Mouse (Mus musculus) bone marrow, adult 2 months (tissue): ENCODE data around the gene Mrpl4. TPM values are rescaled to one million over a fixed set of nuclear protein-coding genes. Genes with fewer than 3 reads are reported as not detected.

Source experiments
- H3K27ac ChIP-seq: fragments of 200-500 bp; 2 replicates; pipeline ENCODE4 v1.5.1; 2012; ENCODE audit warnings: low read depth, mild to moderate bottlenecking, control low read depth, inconsistent platforms, low read length; ENCODE audit not compliant: control insufficient read depth, poor library complexity, insufficient read depth
- H3K4me1 ChIP-seq: fragments of 200-500 bp; 2 replicates; pipeline ENCODE4 v1.6.1; 2011; ENCODE audit warnings: low read length; ENCODE audit not compliant: control insufficient read depth, insufficient read depth
- H3K4me3 ChIP-seq: fragments of 200-500 bp; replicated peaks from 2 replicates; pipeline ENCODE3; 2011; ENCODE audit warnings: mild to moderate bottlenecking, low read depth, low read length, control low read depth; ENCODE audit not compliant: control insufficient read depth
- CTCF ChIP-seq: fragments of 200-500 bp; IDR thresholded peaks from 2 replicates; pipeline ENCODE4 v1.5.1; 2011; ENCODE audit warnings: low read length, control low read depth; ENCODE audit not compliant: control insufficient read depth, insufficient read depth
- POLR2A ChIP-seq: fragments of 200-500 bp; IDR thresholded peaks from 2 replicates; pipeline ENCODE4 v1.6.1; 2011; ENCODE audit warnings: low read depth, mild to moderate bottlenecking, control low read depth, low read length, borderline replicate concordance; ENCODE audit not compliant: control insufficient read depth
- WGBS: fragments of 180-500 bp; shearing (Covaris S2); methylation state at CpG from one replicate; pipeline ENCODE4 v1.1.7; 2018; 5-methylcytosine and 5-hydroxymethylcytosine counted together
- polyA plus RNA-seq: library from polyadenylated mRNA; stranded (reverse); fragments of >200 nt; gene quantifications from 2 replicates; pipeline ENCODE4 v1.2.4, GENCODE M21; 2011; ENCODE audit warnings: low replicate concordance; ENCODE audit not compliant: missing spikeins, insufficient read depth, insufficient read length

Gene Mrpl4
- polyA plus RNA-seq, 1 experiment = 27.4 TPM

DNA sequence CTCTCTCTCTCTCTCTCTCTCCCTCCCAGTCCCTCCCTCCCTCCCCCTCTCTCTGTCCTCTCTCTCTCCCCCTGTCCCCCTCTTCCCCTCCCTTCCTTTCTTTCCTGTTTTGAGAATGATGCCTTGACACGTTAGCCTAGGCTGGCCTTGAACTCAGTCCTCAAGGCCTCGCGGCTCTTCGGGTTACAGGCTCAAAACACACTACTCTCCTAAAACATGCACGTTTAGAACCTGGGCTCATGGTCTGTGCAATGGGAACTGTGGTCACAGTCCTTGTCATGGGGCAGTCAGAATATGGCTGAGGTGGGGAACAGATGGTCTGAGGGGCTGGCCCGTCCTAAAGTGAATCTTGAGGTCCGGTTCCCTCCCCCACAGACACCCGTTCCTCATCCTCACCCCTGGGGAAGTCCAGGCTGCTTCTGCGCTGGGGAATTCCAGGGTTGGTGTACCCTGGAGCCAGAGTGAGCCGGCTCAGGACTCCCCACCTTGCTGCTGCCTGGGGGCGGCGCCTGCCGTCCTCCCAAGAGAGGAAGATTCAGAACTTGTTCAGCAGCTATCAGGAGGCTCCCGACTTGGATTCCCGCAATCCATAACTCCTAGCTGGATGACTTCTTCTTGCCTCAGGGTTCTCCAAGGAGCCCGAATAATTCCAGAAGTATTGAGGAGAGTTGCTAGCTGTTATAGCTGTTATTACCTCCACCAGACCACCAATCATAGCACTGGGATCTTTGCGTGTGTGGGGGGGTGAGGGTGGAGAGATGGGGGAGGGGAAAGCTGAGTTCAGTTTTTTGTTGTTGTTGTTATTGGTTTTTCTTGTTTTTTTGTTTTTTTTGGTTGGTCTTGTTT lies 14.0 kb downstream of the Mrpl4 start:
- WGBS = 3% methylated on average over 17 of the region's 17 CpGs
- H3K4me1 ChIP-seq = peaks cover 7% of the 10 kb centered on the region; the same call in 1 of the 2 replicates

DNA sequence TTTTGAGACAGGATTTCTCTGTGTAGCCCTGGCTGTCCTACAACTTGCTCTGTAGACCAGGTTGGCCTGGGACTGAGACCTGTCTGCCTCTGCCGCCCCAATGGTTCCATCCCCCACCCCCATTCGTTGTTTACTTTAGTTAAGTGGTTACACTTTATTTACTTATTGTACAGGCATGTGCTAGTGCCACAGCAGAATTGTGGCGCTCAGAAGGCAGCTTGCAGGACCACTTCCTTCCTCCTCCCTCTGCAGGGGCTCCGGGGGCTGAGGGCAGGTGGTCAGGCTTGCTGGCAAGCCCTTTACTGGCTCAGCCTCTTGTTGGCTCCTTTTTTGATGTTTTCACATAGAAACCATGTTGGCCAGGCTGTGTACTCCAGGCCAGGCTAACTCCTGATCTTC lies 14.6 kb downstream of the Mrpl4 start:
- WGBS = 9% methylated on average over 4 of the region's 4 CpGs
- TF ChIP-seq CTCF (no peak), POLR2A (no peak)
- peak overlapping the region; percentile 7 for H3K4me3 ChIP-seq
- H3K27ac ChIP-seq = peak overlapping the region; percentile 25
- peaks cover 7% of the 10 kb centered on the region; the same call in 1 of the 2 replicates for H3K4me1 ChIP-seq

More for the DNA sequence above, 14.0 kb downstream of the Mrpl4 start:
- TF ChIP-seq POLR2A = no peak
- no peak for TF ChIP-seq CTCF
- Histone ChIP-seq H3K4me3 (peak overlapping the region; percentile 62), H3K27ac (no peak overlapping the region)

DNA sequence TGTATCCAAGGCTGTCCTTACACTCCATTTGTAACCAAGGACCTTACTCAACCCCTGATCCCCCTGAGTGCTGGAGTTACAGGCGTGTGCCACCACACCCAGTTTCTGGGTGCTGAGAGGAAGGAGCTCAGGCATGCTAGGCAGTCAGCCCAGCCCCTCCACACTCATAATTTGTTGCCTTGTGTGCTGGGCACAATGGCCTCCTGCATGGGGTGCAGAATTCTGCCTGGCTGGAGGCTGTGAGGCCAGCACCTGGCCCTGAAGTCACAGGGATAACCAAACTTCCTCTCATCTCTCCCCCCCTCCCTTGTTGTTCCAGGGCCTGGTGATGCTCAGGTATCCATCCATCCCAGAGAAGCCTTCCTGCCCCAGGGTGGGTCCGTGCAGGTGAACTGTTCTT lies 16.1 kb downstream of the Mrpl4 start:
- TF ChIP-seq POLR2A = no peak
- no peak for TF ChIP-seq CTCF
- Histone ChIP-seq H3K4me3 (no peak overlapping the region), H3K27ac (no peak overlapping the region), H3K4me1 (peaks cover 7% of the 10 kb centered on the region; the same call in 1 of the 2 replicates)
- 70% methylated on average over 2 of the region's 2 CpGs for WGBS

DNA sequence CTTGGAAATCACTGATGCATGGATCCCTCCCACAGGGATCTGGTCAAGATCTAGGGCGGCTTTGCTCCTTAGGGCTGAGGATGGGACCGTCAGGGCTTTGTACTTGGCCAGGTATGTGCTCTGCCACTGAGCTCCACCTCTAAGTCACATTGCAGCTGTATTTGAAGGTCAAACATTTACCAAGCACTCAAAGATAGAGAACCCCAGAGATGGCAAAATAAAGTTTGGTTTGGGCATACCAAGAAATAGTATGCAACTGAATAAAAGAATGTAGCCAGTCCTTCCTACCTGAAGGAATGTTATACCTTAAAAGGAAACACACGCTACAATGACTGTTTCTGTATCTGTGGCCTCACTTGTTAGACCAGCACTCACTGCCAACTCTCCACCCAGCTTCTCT lies 18.8 kb downstream of the Mrpl4 start:
- H3K4me3 ChIP-seq = no peak overlapping the region
- WGBS = 81% methylated on average over 3 of the region's 3 CpGs
- no peak overlapping the region for H3K27ac ChIP-seq
- TF ChIP-seq CTCF (no peak), POLR2A (no peak)
- peaks cover 4% of the 10 kb centered on the region; the same call in 1 of the 2 replicates for H3K4me1 ChIP-seq

DNA sequence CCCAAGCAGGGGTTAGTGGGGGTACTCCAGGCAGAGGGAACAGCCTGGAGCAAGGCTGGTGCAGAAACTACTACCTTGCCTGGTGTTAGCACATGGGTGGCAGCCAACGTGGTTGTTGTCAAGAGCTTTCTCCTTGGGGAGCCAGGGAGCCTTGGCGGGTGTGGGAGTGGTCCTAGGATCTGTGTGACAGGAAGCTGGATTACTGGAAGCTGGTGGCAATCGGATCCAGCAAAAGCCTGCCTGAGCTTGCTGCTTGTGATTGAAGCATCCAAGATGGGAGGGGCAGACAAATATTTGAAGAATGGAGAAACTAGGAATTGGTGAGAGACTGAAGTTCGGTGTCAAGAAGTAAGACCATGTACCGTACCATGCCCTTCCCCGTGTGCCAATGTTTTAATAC lies 19.8 kb downstream of the Mrpl4 start:
- WGBS = 92% methylated on average over 6 of the region's 6 CpGs
- TF ChIP-seq CTCF = no peak
- H3K4me1 ChIP-seq = peaks cover 3% of the 10 kb centered on the region; the same call in 1 of the 2 replicates
- no peak overlapping the region for H3K27ac ChIP-seq
- H3K4me3 ChIP-seq = no peak overlapping the region

DNA sequence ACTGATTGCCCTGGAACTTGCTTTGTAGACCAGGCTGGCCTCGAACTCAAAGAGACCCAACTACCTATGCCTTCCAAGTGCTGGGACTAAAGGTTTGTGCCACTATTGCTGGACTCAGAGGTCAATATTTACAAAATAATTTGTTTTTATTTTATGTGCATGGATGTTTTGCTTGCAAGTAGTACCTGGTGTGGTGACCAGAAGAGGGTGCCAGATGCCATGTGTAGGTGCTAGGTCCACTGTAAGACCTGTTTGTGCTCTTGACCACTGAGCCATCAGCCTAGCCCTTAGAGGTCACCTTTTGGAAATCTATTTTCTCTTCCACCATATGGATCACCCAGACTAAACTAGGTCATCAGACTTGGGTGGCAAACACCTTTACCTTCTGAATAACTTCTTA lies 20.2 kb downstream of the Mrpl4 start:
- Histone ChIP-seq H3K27ac (no peak overlapping the region), H3K4me1 (no peaks in the 10 kb centered on the region), H3K4me3 (no peak overlapping the region)
- 76% methylated on average over 1 of the region's 1 CpGs for WGBS
- TF ChIP-seq CTCF (peak; percentile 23; the same call in 1 of the 2 replicates), POLR2A (no peak)

DNA sequence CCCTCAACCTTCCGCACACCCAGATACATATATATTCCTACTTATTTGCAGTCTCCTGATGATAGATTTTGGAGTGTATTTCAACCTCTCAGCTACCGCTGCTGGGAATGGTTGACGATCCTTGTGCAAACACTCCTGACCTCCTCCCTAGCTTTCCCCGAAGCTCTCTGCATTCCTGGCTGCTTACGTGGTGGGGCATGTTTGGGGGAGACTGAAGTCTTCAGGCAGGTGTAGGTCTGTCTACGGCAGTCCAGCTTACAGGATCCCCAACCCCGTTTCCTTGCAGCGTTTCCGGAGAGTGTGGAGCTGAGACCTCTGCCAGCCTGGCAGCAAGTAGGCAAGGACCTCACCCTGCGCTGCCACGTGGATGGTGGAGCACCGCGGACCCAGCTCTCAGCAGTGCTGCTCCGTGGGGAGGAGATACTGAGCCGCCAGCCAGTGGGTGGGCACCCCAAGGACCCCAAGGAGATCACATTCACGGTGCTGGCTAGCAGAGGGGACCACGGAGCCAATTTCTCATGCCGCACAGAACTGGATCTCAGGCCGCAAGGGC lies 22.8 kb downstream of the Mrpl4 start:
- 92% methylated on average over 19 of the region's 19 CpGs for WGBS
- H3K4me3 ChIP-seq = no peak overlapping the region
- no peak for TF ChIP-seq POLR2A
- no peak for TF ChIP-seq CTCF
- H3K27ac ChIP-seq = no peak overlapping the region
- peaks cover 2% of the 10 kb centered on the region; the same call in 1 of the 2 replicates for H3K4me1 ChIP-seq

DNA sequence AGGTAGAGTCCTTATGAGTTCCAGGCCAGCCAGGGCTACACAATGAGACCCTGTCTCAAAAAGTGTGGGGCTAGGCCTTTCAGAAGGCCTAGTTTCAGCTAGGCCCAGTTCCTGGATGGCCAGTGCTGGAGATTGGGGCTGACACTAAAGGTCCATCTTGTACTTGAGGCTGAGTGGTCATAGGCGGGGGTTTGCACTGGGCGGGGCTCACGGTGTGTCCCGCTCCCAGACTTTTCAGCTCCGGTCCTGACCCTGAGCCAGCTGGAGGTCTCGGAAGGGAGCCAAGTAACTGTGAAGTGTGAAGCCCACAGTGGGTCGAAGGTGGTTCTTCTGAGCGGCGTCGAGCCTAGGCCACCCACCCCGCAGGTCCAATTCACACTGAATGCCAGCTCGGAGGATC lies 24.3 kb downstream of the Mrpl4 start:
- peaks cover 2% of the 10 kb centered on the region; the same call in 1 of the 2 replicates for H3K4me1 ChIP-seq
- H3K27ac ChIP-seq = no peak overlapping the region
- no peak overlapping the region for H3K4me3 ChIP-seq
- 94% methylated on average over 12 of the region's 12 CpGs for WGBS
- TF ChIP-seq CTCF (no peak), POLR2A (no peak)
